Mouse (Mus musculus) cerebellum, postnatal 36 days (tissue): ENCODE results near the gene Bcl2l15.

ENCODE experiments used
- DNase-seq, 2 experiments: peaks; one replicate each; pipeline ENCODE4 v3.0.0; 2021 to 2022; ENCODE audit warnings: mixed read lengths in 2 of 2

The Bcl2l15 gene

GRCm38 (mm10) chr3:103874329-103874728 lies 41.9 kb downstream of the Bcl2l15 start:
- no peak for DNase-seq

GRCm38 (mm10) chr3:103885946-103886345 lies 53.5 kb downstream of the Bcl2l15 start:
- no peak for DNase-seq

GRCm38 (mm10) chr3:103887581-103887980 lies 55.2 kb downstream of the Bcl2l15 start:
- DNase-seq = peak; percentile 31 to 71

- DNase-seq = no peak
Measured at GRCm38 (mm10) chr3:103893374-103893773, 61.0 kb downstream of the Bcl2l15 start.
